Mouse (Mus musculus): ENCODE results near the gene Psmg4.

DNA sequence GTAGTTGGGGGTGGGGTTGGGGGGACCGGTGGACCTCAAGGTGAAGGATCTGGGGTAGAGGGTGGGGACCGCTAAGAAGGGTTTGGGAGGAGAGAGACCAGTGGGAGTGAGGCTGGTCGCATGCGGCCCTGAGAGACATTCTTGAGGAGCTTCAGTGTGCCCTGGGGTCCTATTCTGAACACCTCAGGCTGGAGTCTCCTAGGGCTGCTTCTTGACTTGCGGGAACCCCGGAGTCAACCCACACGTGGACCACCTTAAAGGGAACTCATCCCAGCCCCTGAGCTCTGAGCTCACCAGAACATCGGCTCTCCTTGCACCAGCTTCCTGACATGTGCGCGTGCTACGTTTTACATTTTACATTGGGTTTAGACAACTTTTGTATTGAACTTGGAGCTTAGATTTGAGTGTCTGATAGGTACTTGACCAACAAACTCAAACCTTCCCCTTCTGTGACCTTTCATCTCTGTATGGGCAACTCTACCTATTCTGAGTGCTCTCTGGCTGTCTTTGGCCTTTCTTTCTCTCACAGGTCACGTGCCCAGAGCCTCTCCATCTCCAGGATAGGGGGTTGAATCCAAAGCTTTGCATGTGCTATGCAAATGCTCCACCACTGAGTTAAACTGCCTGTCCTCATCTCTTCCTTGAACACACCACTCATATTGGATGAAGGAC is 676 bp downstream of the Psmg4 start:
- no peak for TF ChIP-seq CTCF (conservative IDR thresholded peaks at IDR 0.05; ENCODE audit: low read length)
- no peak for TF ChIP-seq POU5F1 (IDR thresholded peaks at IDR 0.05; ENCODE audit: borderline replicate concordance, low read length)
